Mouse (Mus musculus) MEL (cell line): ENCODE measurements around the gene Copz2. TPM values are rescaled to one million over a fixed set of nuclear protein-coding genes. Genes with fewer than 3 reads are reported as not detected.
A peak's percentile ranks its signal among the peaks of the same experiment; 100 is the strongest.

Experiments used
- DNase-seq: peaks from one replicate; pipeline ENCODE4 v3.0.0; 2011; ENCODE audit warnings: low read depth, low spot score
- H3K27ac ChIP-seq: 2 replicates; pipeline ENCODE4 v1.5.1; 2012; ENCODE audit warnings: low read depth, mild to moderate bottlenecking, control low read depth, low read length, moderate library complexity; ENCODE audit not compliant: control insufficient read depth
- H3K27me3 ChIP-seq, 2 experiments: fragments of 150-350 bp in 1 of 2; sonication (generic) in 1 of 2; 2 replicates each; pipeline ENCODE4 v1.6.1; 2012; ENCODE audit warnings: low read length in 2 of 2, mild to moderate bottlenecking in 2 of 2, improper control_type of control experiment in 1 of 2, moderate library complexity in 1 of 2; ENCODE audit not compliant: insufficient read depth in 2 of 2, control insufficient read depth in 1 of 2
- H3K36me3 ChIP-seq, 2 experiments: 2 replicates each; pipeline ENCODE4 v1.6.1; 2012 to 2014; ENCODE audit warnings: low read length in 2 of 2, improper control_type of control experiment in 1 of 2, inconsistent platforms in 1 of 2, mild to moderate bottlenecking in 1 of 2; ENCODE audit not compliant: insufficient read depth in 2 of 2, control insufficient read depth in 1 of 2
- H3K4me1 ChIP-seq, 2 experiments: fragments of 150-350 bp in 1 of 2; sonication (generic) in 1 of 2; 2 replicates each; pipeline ENCODE4 v1.6.1; 2012; ENCODE audit warnings: low read length in 2 of 2, improper control_type of control experiment in 1 of 2, mild to moderate bottlenecking in 1 of 2; ENCODE audit not compliant: insufficient read depth in 2 of 2, control insufficient read depth in 1 of 2
- H3K4me3 ChIP-seq, 2 experiments: fragments of 150-350 bp in 1 of 2; sonication (generic) in 1 of 2; 2 replicates each; pipeline ENCODE4 v1.5.1; 2012; ENCODE audit warnings: low read depth in 2 of 2, low read length in 2 of 2, mild to moderate bottlenecking in 2 of 2, moderate library complexity in 2 of 2, control low read depth in 1 of 2, improper control_type of control experiment in 1 of 2; ENCODE audit not compliant: control insufficient read depth in 1 of 2, insufficient read depth in 1 of 2
- H3K79me2 ChIP-seq: 2 replicates; pipeline ENCODE4 v1.6.1; 2012; ENCODE audit warnings: mild to moderate bottlenecking, low read length, moderate library complexity; ENCODE audit not compliant: control insufficient read depth, poor library complexity, insufficient read depth
- H3K9ac ChIP-seq: 2 replicates; pipeline ENCODE4 v1.6.1; 2012; ENCODE audit warnings: low read depth, mild to moderate bottlenecking, control low read depth, low read length, moderate library complexity; ENCODE audit not compliant: control insufficient read depth, poor library complexity, severe bottlenecking
- H3K9me3 ChIP-seq: fragments of 150-350 bp; sonication (generic); replicated peaks from 2 replicates; pipeline ENCODE4 v1.6.1; 2012; ENCODE audit warnings: mild to moderate bottlenecking, low read length, improper control_type of control experiment, moderate library complexity; ENCODE audit not compliant: insufficient read depth
- CHD1 ChIP-seq: IDR thresholded peaks from 2 replicates; pipeline ENCODE4 v1.6.1; 2012; ENCODE audit warnings: low read depth, mild to moderate bottlenecking, inconsistent platforms, low read length, improper control_type of control experiment
- ELF1 ChIP-seq: IDR thresholded peaks from 2 replicates; pipeline ENCODE4 v1.6.1; 2014; ENCODE audit warnings: low read depth, mild to moderate bottlenecking, inconsistent platforms, low read length, improper control_type of control experiment, moderate library complexity
- GABPA ChIP-seq: IDR thresholded peaks from 2 replicates; pipeline ENCODE4 v1.6.1; 2012; ENCODE audit warnings: low read depth, mild to moderate bottlenecking, inconsistent platforms, low read length, improper control_type of control experiment, moderate library complexity
- KAT2A ChIP-seq: conservative IDR thresholded peaks from 2 replicates; pipeline ENCODE4 v1.6.1; 2012; ENCODE audit warnings: low read depth, low read length, improper control_type of control experiment, inconsistent platforms
- MAFK ChIP-seq: IDR thresholded peaks from 2 replicates; pipeline ENCODE4 v1.6.1; 2011; ENCODE audit warnings: low read depth, mild to moderate bottlenecking, low read length, improper control_type of control experiment, borderline replicate concordance
- MAX ChIP-seq: IDR thresholded peaks from 2 replicates; pipeline ENCODE4 v1.6.1; 2011; ENCODE audit warnings: low read length, improper control_type of control experiment
- MXI1 ChIP-seq: IDR thresholded peaks from 2 replicates; pipeline ENCODE4 v1.6.1; 2011; ENCODE audit warnings: mild to moderate bottlenecking, low read depth, low read length, improper control_type of control experiment
- MYB ChIP-seq: IDR thresholded peaks from 2 replicates; pipeline ENCODE4 v1.6.1; 2011; ENCODE audit warnings: mild to moderate bottlenecking, low read depth, low read length, improper control_type of control experiment
- POLR2A ChIP-seq, 2 experiments: IDR thresholded peaks; 2 replicates each; pipeline ENCODE4 v1.6.1; 2011 to 2012; ENCODE audit warnings: low read length in 2 of 2, mild to moderate bottlenecking in 2 of 2, control low read depth in 1 of 2, improper control_type of control experiment in 1 of 2, low read depth in 1 of 2, moderate library complexity in 1 of 2; ENCODE audit not compliant: control insufficient read depth in 1 of 2, insufficient read depth in 1 of 2, poor library complexity in 1 of 2
- POLR2AphosphoS5 ChIP-seq: IDR thresholded peaks from 2 replicates; pipeline ENCODE4 v1.6.1; 2012; ENCODE audit warnings: low read depth, borderline replicate concordance, mild to moderate bottlenecking, inconsistent platforms, low read length, moderate library complexity, mixed read lengths
- SMC3 ChIP-seq: IDR thresholded peaks from 2 replicates; pipeline ENCODE4 v1.6.1; 2011; ENCODE audit warnings: low read depth, low read length, improper control_type of control experiment
- TAL1 ChIP-seq: IDR thresholded peaks from 2 replicates; pipeline ENCODE4 v1.6.1; 2012; ENCODE audit warnings: mild to moderate bottlenecking, inconsistent platforms, low read length, moderate library complexity, mixed read lengths
- TBP ChIP-seq: IDR thresholded peaks from 2 replicates; pipeline ENCODE4 v1.8.0; 2011; ENCODE audit warnings: low read depth, low read length, improper control_type of control experiment
- USF2 ChIP-seq, 2 experiments: IDR thresholded peaks; 2 replicates each; pipeline ENCODE4 v1.6.1; 2011 to 2012; ENCODE audit warnings: improper control_type of control experiment in 2 of 2, low read length in 2 of 2, borderline replicate concordance in 1 of 2, inconsistent platforms in 1 of 2, low read depth in 1 of 2, mild to moderate bottlenecking in 1 of 2; ENCODE audit not compliant: insufficient read depth in 1 of 2
- ZC3H11A ChIP-seq: IDR thresholded peaks from 2 replicates; pipeline ENCODE4 v1.6.1; 2012; ENCODE audit warnings: low read depth, mild to moderate bottlenecking, inconsistent platforms, low read length, improper control_type of control experiment
- ZKSCAN1 ChIP-seq: IDR thresholded peaks from 2 replicates; pipeline ENCODE4 v1.6.1; 2012; ENCODE audit warnings: low read depth, mild to moderate bottlenecking, inconsistent platforms, low read length, improper control_type of control experiment, moderate library complexity
- ZNF384 ChIP-seq: IDR thresholded peaks from 2 replicates; pipeline ENCODE4 v1.6.1; 2012; ENCODE audit warnings: low read depth, mild to moderate bottlenecking, inconsistent platforms, low read length, improper control_type of control experiment
- polyA plus RNA-seq, 2 experiments: library from polyadenylated mRNA; stranded (reverse) in 1 of 2; unstranded in 1 of 2; fragments of >175 nt in 1 of 2; fragments of >200 nt in 1 of 2; gene quantifications; 2 replicates each; pipeline versions ENCODE4 v1.2.1 to v1.2.4; 2012; ENCODE audit warnings: low replicate concordance in 2 of 2, low read depth in 1 of 2; ENCODE audit not compliant: insufficient read length in 2 of 2, insufficient read depth in 1 of 2, missing spikeins in 1 of 2
- total RNA-seq: library from RNA; depleted of rRNA; stranded (reverse); fragments of 300-350 nt; gene quantifications from 2 replicates; pipeline ENCODE4 v1.2.3, GENCODE M21; 2012

Copz2 gene
- total and polyA plus RNA-seq, 3 experiments = 2.1 to 6.3 TPM; not detected in 1

- Histone ChIP-seq H3K27ac (no peak overlapping the region), H3K4me1 (peaks cover 5 to 18% of the 10 kb centered on the region in 2 experiments), H3K4me3 (no peak overlapping the region), H3K79me2 (peaks cover 21% of the 10 kb centered on the region), H3K9me3 (no peaks in the 10 kb centered on the region), H3K27me3 (peaks cover 0 to 1% of the 10 kb centered on the region in 2 experiments; a peak in 3 of 4 replicates), H3K36me3 (peaks cover 6 to 22% of the 10 kb centered on the region in 2 experiments), H3K9ac (no peak overlapping the region)
- DNase-seq = no peak
- TF ChIP-seq ZNF384 = peak; percentile 56; the same call in 1 of the 2 replicates
- no peak for TF ChIP-seq KAT2A
These were observed 17.1 kb upstream of the Copz2 start for GRCm38 (mm10) chr11:96832541-96832940.

DNA sequence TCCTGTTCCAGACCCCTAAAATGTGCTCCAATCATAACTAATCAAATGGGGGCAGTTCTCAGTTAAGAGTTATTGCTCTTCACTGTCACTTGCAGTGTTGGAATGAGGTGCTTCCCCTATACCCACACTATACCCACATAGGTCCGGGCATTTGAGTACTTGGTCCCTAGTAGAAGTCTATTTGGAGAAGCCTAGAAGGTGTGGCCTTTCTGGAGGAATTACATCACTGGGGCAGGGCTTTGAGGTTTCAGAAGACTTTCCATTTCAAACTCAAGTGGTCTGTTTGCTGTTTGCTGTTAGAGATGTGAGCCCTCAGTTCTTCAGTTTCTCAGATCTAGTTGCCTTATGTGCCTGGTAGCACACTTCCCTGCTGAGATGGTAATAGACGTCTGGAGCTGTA lies 16.7 kb upstream of the Copz2 start:
- peaks cover 5 to 14% of the 10 kb centered on the region in 2 experiments for H3K4me1 ChIP-seq
- H3K9me3 ChIP-seq = no peaks in the 10 kb centered on the region
- peaks cover 0 to 1% of the 10 kb centered on the region in 2 experiments; a peak in 3 of 4 replicates for H3K27me3 ChIP-seq
- no peak overlapping the region for H3K4me3 ChIP-seq
- peaks cover 2 to 18% of the 10 kb centered on the region in 2 experiments for H3K36me3 ChIP-seq
- peaks cover 17% of the 10 kb centered on the region for H3K79me2 ChIP-seq
- H3K27ac ChIP-seq = no peak overlapping the region
- no peak for DNase-seq
- TF ChIP-seq POLR2A (IDR thresholded peaks at IDR 0.05; ENCODE audit: control insufficient read depth in 1 of 2, insufficient read depth in 1 of 2, low read depth in 1 of 2, low read length in 2 of 2, poor library complexity in 1 of 2) = no peak
- TF ChIP-seq SMC3 = no peak
- TF ChIP-seq MYB = no peak
- no peak for TF ChIP-seq TBP
- TF ChIP-seq POLR2AphosphoS5 = no peak
- no peak for TF ChIP-seq MAFK
- no peak for TF ChIP-seq TAL1
- TF ChIP-seq GABPA = no peak
- TF ChIP-seq CHD1 = no peak
- no peak for TF ChIP-seq USF2 (IDR thresholded peaks at IDR 0.05; ENCODE audit: borderline replicate concordance in 1 of 2, insufficient read depth in 1 of 2, low read depth in 1 of 2, low read length in 2 of 2)
- TF ChIP-seq ELF1 = no peak
- TF ChIP-seq MXI1 = no peak
- no peak for TF ChIP-seq MAX
- no peak for TF ChIP-seq ZKSCAN1
- TF ChIP-seq ZC3H11A = no peak
- TF ChIP-seq, all 39 proteins: peak for 0
- no peak overlapping the region for H3K9ac ChIP-seq
